Mouse (Mus musculus): ENCODE measurements at regions not wholly inside any gene's neighbourhood (a gene's known extent, or its start where the extent isn't known, plus 50 kb on each side); places are given as distances from the start of the nearest gene placed in this dataset.

- no peak for TF ChIP-seq POLR2A (IDR thresholded peaks at IDR 0.05; ENCODE audit: extremely low read depth, insufficient read depth, low read length)
- no peak for TF ChIP-seq CTCF (IDR thresholded peaks at IDR 0.05; ENCODE audit: low read depth, low read length)
Observed at GRCm38 (mm10) chr13:70037985-70038667, 235.9 kb downstream of the Med10 start.

Measured in liver, adult 2 months (tissue).